Mouse (Mus musculus): ENCODE measurements at regions not wholly inside any gene's neighbourhood (a gene's known extent, or its start where the extent isn't known, plus 50 kb on each side); places are given as distances from the start of the nearest gene placed in this dataset.

GRCm38 (mm10) chr4:124542696-124543095 is 67.9 kb downstream of the 3100002H09Rik start:
- no peak for DNase-seq

DNA sequence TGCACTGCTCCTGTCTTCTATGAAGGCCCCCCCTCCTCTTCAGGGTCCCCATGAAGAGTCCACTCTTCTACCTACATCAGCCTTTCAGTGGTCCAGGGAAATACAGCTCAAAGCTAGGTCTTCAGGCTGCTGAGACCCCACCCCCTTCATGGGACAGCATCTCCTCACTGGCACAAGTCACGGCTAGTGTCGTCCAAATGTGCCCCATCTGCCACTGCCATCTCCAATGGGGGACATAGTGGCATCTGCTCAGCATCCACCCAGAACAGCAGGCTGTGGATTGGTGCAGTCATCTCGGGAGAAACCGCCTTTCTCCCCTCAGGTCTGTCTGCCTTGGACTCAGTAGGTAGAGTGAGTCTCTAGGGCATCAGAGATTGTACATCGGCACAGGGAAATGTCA is 72.1 kb downstream of the 3100002H09Rik start:
- DNase-seq = no peak

- no peak for DNase-seq
Measured at GRCm38 (mm10) chr4:124537681-124538080, 72.9 kb downstream of the 3100002H09Rik start.

DNA sequence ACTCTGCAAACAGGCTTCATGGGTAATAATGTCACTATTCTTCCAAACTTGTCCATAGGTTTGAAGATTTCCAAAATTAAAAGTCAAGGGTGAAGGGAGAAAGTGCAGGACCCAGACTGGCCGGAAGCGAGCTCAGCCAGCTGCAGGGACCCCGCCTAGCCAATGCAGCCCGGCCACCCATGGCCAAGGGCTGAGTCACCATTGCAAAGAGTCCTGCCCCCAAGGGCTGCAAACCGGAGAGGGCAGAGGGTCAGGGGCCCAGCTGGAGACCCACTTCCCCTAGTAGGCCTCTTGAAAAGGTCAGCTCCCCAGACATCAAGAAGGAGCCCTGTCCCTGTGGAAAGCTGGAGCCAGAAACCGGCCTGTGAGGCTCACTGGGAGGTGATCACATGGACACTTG is 77.0 kb downstream of the 3100002H09Rik start:
- DNase-seq = no peak

DNA sequence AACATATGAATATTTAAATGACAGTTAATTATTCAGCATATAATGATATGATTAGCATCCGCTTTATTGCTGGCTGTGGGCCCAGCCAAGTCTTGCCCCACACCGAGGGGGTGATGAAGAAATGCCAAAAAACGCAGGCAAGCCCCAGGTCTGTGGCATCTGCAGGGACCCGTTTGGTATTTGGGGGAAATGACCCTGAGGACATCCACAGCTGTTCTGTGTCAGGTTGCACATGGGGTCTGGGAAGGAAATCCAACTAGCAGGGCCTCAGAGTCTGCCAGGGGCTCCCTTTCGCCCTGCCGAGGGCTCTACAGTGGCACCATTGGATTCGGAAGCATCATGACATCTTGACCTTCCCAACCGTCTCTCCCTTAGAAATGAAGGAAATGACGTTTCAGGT is 80.0 kb downstream of the 3100002H09Rik start:
- no peak for DNase-seq

DNA sequence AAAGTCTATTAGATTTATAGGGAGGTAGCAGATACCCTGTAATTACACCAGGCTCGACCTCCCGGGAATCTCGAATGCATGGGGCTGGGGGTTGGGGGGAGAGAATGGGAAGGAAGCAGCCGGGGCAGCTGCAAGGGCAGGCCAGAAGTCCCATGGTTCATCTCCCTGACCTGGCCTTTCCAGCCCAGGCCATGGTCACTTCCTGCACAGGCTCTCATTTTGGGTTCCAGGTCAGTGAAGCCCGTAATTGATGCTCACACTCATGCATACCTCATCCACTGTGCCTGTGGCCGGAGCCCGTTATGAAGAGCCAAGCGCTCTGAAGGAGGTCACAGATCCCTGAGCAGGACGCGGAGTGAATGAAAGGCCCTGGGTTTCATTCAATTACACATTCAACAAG is 83.8 kb downstream of the 3100002H09Rik start:
- peak; percentile 8 to 30 for DNase-seq

DNA sequence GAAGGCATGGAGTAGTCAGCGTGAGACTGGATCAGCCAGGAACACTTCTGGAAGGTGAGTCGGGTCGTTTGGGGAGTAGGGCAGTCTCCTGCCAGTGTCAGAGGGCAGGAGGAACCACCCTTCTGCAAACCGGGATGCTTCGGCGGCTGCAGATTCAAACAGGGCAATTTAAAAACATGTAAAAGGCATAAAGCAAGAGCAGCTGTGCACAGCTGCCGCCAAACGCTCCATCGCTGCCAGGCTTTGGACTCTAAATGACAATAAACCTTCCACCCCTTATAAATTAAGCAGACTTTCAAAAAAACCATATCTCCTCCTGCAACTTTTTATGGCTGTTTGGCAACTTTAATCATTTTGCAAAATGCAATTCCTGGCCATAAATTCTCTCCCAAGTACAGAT is 84.2 kb downstream of the 3100002H09Rik start:
- peak; percentile 13 to 25 for DNase-seq

DNA sequence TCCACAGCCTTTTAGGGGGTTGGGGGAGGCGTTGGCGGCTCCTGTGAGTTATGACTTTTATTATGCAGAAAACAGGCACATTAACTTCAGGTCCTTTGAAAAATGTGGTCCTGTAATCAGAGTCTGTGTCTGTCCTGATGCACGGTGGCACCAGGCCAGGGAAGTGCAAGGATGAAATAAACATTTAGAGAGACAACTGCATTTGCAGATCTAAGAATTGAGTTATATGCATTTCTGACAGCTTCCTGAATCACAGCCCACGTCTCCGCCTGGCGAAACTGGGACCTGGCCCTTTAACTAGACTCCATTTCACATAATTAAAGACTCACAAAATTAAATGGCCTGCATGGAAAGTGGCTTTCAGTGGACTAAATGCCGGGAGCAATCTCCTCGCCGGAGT is 90.3 kb downstream of the 3100002H09Rik start:
- DNase-seq = no peak

GRCm38 (mm10) chr4:124511761-124512160 is 98.8 kb downstream of the 3100002H09Rik start:
- no peak for DNase-seq

DNA sequence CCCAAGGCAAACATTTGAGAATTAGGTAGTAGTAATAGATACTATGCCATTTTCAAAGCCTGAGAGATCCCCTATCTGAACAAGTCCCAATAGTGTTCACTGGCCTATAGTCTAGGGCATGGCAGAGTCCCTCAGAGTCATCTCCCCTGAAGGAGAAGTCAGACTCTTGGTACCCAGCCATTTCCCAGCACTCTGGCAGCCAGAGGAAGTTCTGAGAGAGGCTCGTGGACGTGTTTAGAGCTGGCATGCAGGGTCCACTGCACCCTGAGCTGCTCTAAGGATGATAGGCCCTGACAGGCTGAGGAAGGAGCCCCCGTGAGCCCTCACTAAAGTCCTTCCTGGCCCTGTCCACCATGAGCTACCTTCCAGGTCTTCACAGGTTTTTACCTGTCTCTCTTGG is 99.8 kb downstream of the 3100002H09Rik start:
- DNase-seq = no peak

- DNase-seq = peak in 1 of 2 experiments; percentile 56
Measured at GRCm38 (mm10) chr4:124509695-124510094, 100.9 kb downstream of the 3100002H09Rik start.

- DNase-seq = no peak
Measured at GRCm38 (mm10) chr4:124506083-124506647, 104.4 kb downstream of the 3100002H09Rik start.

DNA sequence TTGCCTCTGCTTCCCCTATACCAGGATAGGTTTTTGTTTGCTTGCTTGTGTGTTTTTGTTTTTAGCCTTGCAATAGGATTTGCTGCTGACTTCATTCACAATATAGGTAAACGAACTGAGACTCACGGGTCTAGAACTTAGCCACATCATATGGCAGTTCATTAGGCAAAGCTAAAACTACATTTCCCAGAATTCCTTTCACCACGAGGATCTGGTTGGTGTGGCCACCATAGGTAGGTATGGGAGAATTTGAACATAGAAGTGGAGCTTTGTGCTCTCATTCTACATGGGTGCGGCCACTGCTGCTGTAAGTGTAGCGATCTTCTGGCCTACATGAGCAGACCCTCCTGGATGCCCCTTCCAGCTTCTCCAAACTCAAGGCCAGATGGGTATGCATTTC is 108.8 kb downstream of the 3100002H09Rik start:
- DNase-seq = no peak

- DNase-seq = no peak
Measured at GRCm38 (mm10) chr4:124498043-124498442, 112.6 kb downstream of the 3100002H09Rik start.

DNA sequence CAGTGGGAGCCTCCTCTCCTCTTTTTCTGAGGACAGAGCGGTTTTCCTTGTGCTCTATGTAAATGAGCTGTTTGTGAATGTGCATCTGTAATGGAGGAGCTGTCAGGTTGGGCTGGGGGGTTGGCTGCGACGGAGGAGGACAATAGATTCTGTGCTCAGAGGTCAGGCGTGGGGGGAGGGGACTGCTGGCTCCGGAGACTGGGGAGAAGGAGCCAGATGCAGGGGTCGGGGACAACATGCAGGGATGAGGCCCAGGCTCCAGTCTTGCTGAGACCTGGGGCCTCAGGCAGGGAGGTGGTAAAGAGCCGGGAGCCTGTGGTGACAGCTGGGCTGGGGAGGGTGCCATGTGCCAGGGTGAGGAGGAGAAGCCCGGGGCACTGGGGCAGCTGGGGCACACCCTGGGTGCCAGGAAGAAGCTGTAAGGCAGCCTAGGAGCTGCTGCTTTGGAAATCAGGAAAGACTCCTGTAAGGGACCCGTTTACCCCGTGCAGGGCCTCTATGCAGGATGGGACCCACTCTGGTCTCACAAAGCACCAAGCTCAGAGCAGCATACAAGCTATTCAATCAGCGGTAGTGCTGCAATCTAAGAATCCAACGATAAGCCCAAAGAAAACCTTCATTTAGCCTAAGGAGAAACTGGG is 124.5 kb downstream of the 3100002H09Rik start:
- no peak for DNase-seq

GRCm38 (mm10) chr4:124484613-124485586 is 125.7 kb downstream of the 3100002H09Rik start:
- no peak for DNase-seq

GRCm38 (mm10) chr4:124477870-124478301 is 132.7 kb downstream of the 3100002H09Rik start:
- DNase-seq = peak; percentile 67 to 69

DNA sequence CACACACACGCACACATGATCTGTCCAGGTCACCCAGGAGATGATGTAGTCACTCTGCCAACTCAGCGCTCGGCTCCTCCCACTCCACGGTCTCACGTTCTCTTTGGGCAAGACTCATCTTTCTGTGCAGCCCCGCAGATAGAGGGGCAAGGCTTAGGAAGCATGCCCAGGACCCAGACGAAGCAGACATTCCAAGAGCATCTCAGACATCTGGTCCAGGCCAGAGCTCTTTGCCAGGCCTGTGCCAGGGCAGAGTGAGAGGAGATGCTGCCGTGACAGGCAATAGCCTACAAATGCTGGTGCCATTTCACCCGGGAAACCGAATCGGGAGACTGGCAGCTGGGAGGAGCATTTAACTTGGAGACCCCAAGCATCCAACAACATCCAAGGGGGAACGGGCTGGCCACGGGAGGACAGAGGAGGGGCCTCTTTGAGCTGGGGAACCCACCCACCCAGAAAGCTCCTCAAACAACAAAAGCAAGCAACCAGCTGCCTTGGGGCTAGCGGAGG is 133.2 kb downstream of the 3100002H09Rik start:
- DNase-seq = peak in 1 of 2 experiments; percentile 8

DNA sequence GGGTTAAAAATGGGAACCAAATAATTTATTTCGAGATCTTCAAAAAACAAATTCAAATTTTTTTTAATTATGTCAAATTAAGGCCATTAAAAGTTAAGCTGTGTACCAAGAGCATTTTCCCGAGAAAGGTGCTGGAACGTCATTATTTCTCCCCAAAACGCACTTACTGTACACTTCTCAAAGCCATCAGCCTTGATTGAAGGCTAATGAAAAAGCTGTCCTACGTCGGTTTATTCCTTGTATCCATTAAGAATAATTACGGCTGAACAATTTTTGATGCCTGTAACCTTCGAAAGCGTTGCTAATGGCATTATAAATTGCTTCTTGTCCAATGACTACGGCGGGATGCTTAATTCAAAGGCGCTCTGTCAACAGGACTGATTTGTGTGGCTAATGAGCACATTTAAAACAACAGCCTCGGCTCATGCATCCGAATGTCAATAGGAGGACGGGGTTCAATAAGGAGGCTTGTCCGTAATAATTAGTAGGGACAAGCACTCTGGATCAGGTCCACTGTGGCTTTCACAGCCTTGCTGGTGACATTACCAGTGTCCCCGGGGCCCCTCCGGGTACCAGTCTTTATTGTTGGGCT is 145.3 kb downstream of the 3100002H09Rik start:
- no peak for DNase-seq

- DNase-seq = no peak
Measured at GRCm38 (mm10) chr4:124455511-124456338, 154.9 kb downstream of the 3100002H09Rik start.

DNA sequence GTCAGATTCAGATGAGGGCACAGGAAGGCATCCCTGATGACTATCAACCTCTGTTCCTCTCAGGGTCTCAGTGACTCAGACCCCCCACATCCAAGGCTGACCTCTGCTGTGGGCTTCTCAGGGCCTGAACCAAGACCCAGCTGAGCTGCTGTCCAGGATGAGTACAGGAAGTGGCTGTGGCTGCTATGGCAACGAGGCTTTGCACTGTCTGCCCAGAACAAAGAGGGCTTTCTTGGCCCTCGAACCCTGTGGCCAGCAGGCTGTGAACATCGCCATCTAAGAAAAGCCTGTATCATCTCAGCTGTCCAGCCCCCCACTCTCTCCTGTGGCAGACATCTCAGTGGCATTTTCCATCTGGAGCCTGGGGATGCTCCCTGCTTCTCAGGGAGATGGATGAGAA is 159.5 kb downstream of the 3100002H09Rik start:
- DNase-seq = no peak

- no peak for DNase-seq
Measured at GRCm38 (mm10) chr4:124446615-124447014, 164.0 kb downstream of the 3100002H09Rik start.

Measured in kidney, postnatal 36 days (tissue).